Mouse (Mus musculus): ENCODE results near the gene Tbc1d14. TPM values are rescaled to one million over a fixed set of nuclear protein-coding genes. Genes with fewer than 3 reads are reported as not detected.

The Tbc1d14 gene
- polyA plus RNA-seq, 1 experiment from 2014 or later: 38.2 TPM

- peak overlapping the region; percentile 61 for H3K27ac ChIP-seq
- WGBS: 69% methylated on average over 8 of the region's 8 CpGs
These were observed 18.8 kb downstream of the Tbc1d14 start for GRCm38 (mm10) chr5:36574147-36574870.

DNA sequence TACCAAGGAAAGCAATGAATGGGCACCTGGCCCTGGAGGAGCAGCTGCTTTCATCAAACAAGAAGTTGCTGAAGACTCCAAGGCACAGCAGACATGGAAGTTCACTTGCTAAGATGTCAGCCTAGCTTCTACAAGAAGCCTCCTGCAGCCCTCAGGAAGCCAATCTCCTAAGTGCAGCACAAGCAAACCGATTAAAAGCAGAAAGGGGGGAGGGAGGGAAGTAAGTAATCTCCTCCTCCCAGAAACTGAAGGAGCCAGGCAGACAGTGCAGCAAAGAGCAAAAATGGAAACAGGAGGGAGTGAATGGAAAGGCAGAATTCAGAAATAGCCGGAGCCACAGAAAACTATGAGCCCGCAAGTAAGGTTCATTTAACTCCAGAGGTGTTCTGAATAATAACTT is 19.7 kb downstream of the Tbc1d14 start:
- no peak overlapping the region for H3K27ac ChIP-seq
- no peaks in the 10 kb centered on the region for H3K27me3 ChIP-seq (ENCODE audit: low read depth, poor library complexity, severe bottlenecking)
- H3K36me3 ChIP-seq: peaks cover 13% of the 10 kb centered on the region
- H3K9me3 ChIP-seq (replicated peaks): no peaks in the 10 kb centered on the region
- no peak overlapping the region for H3K4me3 ChIP-seq
- DNase-seq (ENCODE audit: low spot score): no peak
- 67% methylated on average over 3 of the region's 3 CpGs for WGBS
- peaks cover 25% of the 10 kb centered on the region for H3K4me1 ChIP-seq

More at GRCm38 (mm10) chr5:36574147-36574870, 18.8 kb downstream of the Tbc1d14 start:
- H3K36me3 ChIP-seq: peaks cover 13% of the 10 kb centered on the region
- peaks cover 25% of the 10 kb centered on the region for H3K4me1 ChIP-seq
- no peak for DNase-seq (ENCODE audit: low spot score)
- H3K4me3 ChIP-seq: no peak overlapping the region
- H3K9me3 ChIP-seq (replicated peaks): no peaks in the 10 kb centered on the region
- H3K27me3 ChIP-seq (ENCODE audit: low read depth, poor library complexity, severe bottlenecking): no peaks in the 10 kb centered on the region

DNA sequence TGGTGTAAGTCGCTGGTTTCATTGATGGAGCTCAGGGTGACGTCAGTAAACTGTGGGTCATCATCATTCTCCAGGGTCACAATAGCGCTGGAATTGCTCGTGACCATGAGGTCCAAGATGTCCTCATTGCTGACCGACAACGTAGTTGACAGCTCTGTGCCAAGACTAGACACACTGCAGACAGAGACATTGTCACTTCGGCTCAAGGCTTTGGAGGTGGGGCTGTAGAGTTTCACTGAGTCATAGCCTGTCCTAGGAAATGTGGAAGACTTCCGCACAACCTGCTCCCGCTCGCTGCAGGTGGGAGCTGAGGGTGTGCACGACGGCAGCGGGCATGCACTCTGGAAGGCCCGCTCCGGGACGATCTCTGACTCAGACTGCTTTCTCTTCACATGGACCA is 21.7 kb downstream of the Tbc1d14 start:
- Histone ChIP-seq H3K4me3 (no peak overlapping the region), H3K4me1 (peaks cover 39% of the 10 kb centered on the region), H3K27me3 (ENCODE audit: low read depth, poor library complexity, severe bottlenecking) (no peaks in the 10 kb centered on the region), H3K27ac (no peak overlapping the region), H3K9me3 (replicated peaks) (no peaks in the 10 kb centered on the region), H3K36me3 (peaks cover 13% of the 10 kb centered on the region)
- 94% methylated on average over 16 of the region's 16 CpGs for WGBS
- DNase-seq (ENCODE audit: low spot score): no peak

DNA sequence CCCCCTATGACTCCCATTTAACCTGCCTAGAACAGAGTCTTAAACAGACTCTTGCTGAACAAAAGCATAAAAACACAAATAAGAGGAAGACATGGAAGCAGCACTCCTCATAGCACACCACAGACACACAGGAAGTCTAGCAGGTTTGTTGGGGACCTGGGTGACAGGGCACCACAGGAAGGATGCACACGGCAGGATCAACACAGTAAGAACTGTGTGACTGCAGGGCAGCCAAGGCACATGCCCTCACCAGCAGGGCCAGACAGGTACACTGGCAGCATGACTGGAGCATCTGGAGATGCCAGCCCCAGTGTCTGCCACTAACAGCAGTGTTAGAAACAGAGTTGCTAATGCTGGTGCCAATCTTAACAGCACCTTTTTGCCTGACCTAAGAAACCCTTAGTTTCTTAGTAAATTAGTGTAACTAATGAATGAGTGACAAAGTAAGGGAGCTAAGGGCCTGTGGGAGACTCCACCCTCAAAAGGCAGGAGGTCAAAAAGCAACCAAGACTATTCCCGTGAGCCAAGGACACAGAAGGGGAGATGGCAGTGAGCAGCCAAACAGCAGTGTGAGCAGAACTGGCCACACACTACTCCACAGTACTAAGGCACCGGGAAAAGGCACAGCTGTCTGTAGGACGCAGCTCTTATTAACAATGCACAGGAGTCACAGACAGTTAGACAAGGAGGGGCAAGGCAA is 22.4 kb downstream of the Tbc1d14 start:
- 91% methylated on average over 4 of the region's 4 CpGs for WGBS

DNA sequence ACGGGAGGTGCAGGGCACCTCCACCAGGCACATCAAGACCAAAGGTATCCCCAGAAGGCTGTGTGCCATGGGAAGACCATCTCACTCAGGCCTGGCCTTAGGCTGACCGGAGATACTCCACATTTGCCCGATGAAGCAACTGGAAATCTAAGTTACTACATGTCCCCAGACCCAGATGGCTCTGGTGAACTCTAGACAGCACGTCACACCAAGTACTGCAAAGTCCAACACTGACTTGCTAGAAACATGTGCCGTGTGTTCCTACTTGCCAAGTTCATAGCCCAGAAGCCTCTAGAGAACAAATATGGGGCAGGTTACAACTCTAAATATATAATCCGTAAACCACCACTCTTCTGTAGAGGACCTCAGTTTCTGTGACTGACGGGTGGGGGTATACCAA is 23.0 kb downstream of the Tbc1d14 start:
- Histone ChIP-seq H3K4me3 (no peak overlapping the region), H3K27me3 (ENCODE audit: low read depth, poor library complexity, severe bottlenecking) (no peaks in the 10 kb centered on the region), H3K9me3 (replicated peaks) (no peaks in the 10 kb centered on the region), H3K27ac (no peak overlapping the region), H3K36me3 (peaks cover 13% of the 10 kb centered on the region), H3K4me1 (peaks cover 35% of the 10 kb centered on the region)
- DNase-seq (ENCODE audit: low spot score): no peak
- 93% methylated on average over 7 of the region's 7 CpGs for WGBS

More for the DNA sequence above, 22.4 kb downstream of the Tbc1d14 start:
- Histone ChIP-seq H3K27ac (no peak overlapping the region), H3K4me1 (peaks cover 39% of the 10 kb centered on the region), H3K27me3 (ENCODE audit: low read depth, poor library complexity, severe bottlenecking) (no peaks in the 10 kb centered on the region), H3K36me3 (peaks cover 13% of the 10 kb centered on the region), H3K4me3 (no peak overlapping the region), H3K9me3 (replicated peaks) (no peaks in the 10 kb centered on the region)
- DNase-seq (ENCODE audit: low spot score): no peak

DNA sequence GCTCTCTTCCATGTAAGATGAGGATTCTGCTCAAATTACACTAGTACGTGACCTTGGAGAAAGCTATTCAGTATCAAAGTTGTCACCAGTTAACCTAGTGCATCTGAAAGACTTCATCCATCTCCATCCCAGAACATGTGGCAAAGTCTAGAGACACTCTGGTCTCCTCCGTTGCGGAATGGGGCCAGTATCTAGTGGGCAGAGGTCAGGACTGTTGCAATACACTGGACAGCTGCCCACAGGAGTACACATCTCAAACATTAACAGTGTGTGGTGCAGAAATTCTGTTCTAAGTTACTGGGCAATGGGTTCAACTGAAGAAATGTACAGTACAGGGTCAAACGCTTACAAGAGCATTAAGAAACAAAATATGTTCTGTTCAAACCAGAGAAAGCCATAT is 25.0 kb downstream of the Tbc1d14 start:
- Histone ChIP-seq H3K36me3 (peaks cover 13% of the 10 kb centered on the region), H3K9me3 (replicated peaks) (no peaks in the 10 kb centered on the region), H3K4me3 (no peak overlapping the region), H3K4me1 (peaks cover 16% of the 10 kb centered on the region; the same call in 1 of the 2 replicates), H3K27me3 (ENCODE audit: low read depth, poor library complexity, severe bottlenecking) (no peaks in the 10 kb centered on the region), H3K27ac (no peak overlapping the region)
- 80% methylated on average over 4 of the region's 4 CpGs for WGBS
- no peak for DNase-seq (ENCODE audit: low spot score)

DNA sequence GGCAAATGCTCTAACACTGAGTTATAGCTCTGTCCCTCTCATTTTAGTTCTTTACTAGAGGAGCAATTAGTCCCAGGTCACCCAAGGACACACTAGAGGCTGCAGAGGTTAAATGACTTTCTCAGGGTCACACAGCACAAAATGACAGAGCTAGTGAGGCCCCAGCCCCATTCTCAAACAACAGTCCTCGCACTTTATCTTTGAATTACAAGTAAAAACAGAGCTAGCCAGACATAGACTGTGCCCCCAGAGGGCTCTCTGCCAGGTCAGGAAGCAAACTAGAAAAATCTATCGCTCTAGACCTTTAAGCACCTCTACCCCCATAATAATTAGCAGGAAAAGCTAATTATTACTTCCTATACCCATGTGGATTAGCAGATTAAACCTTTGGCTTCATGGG is 25.4 kb downstream of the Tbc1d14 start:
- no peaks in the 10 kb centered on the region for H3K9me3 ChIP-seq (replicated peaks)
- 0 out of 2 replicates have a peak, but pooled peaks cover 14% of the 10 kb centered on the region for H3K4me1 ChIP-seq
- no peak overlapping the region for H3K4me3 ChIP-seq
- WGBS: 72% methylated on average over 2 of the region's 2 CpGs
- H3K27ac ChIP-seq: no peak overlapping the region
- no peaks in the 10 kb centered on the region for H3K27me3 ChIP-seq (ENCODE audit: low read depth, poor library complexity, severe bottlenecking)
- DNase-seq (ENCODE audit: low spot score): no peak
- H3K36me3 ChIP-seq: peaks cover 13% of the 10 kb centered on the region

GRCm38 (mm10) chr5:36564530-36564929 is 28.5 kb downstream of the Tbc1d14 start:
- no peak overlapping the region for H3K4me3 ChIP-seq
- 0 out of 2 replicates have a peak, but pooled peaks cover 14% of the 10 kb centered on the region for H3K4me1 ChIP-seq
- H3K27ac ChIP-seq: no peak overlapping the region
- H3K9me3 ChIP-seq (replicated peaks): no peaks in the 10 kb centered on the region
- 87% methylated on average over 9 of the region's 9 CpGs for WGBS
- DNase-seq (ENCODE audit: low spot score): no peak
- no peaks in the 10 kb centered on the region for H3K27me3 ChIP-seq (ENCODE audit: low read depth, poor library complexity, severe bottlenecking)
- H3K36me3 ChIP-seq: no peaks in the 10 kb centered on the region

- no peak overlapping the region for H3K27ac ChIP-seq
- 91% methylated on average over 6 of the region's 6 CpGs for WGBS
These were observed 29.3 kb downstream of the Tbc1d14 start for GRCm38 (mm10) chr5:36563741-36564140.

DNA sequence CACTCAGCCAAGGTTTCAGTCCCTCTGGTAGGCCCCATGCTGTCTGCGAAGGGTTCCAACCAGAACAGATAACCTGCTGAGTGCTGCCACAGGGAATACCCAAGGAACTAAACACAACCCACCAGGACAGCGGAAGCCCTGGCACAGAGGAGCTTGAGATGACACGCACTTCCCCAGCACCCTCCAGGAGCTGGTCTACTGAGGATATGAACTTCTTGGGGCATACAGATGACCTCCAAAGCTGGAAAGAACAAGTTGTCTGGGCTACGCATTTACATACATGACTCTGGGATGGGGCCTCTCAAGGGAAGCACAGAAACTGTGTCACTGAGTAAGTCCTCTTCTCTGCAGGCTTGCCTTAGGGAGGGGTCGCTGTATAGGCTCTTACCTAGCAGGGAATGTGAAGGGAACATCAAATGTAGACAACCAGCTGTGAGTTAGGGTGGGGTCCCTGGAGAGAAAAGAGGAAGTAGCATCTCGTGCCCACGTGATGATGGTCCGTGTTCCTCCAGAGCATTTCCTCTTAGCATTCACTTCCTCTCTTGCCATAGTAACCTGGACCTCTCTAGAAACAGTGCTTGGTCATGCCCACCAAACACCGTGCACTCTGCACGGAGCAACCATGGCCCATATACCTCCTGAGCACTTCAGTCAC is 30.2 kb downstream of the Tbc1d14 start:
- Histone ChIP-seq H3K27me3 (ENCODE audit: low read depth, poor library complexity, severe bottlenecking) (no peaks in the 10 kb centered on the region), H3K4me1 (0 out of 2 replicates have a peak, but pooled peaks cover 11% of the 10 kb centered on the region), H3K27ac (no peak overlapping the region), H3K36me3 (no peaks in the 10 kb centered on the region), H3K4me3 (no peak overlapping the region), H3K9me3 (replicated peaks) (no peaks in the 10 kb centered on the region)
- no peak for DNase-seq (ENCODE audit: low spot score)
- 94% methylated on average over 10 of the region's 10 CpGs for WGBS

More at GRCm38 (mm10) chr5:36563741-36564140, 29.3 kb downstream of the Tbc1d14 start:
- Histone ChIP-seq H3K27me3 (ENCODE audit: low read depth, poor library complexity, severe bottlenecking) (no peaks in the 10 kb centered on the region), H3K4me3 (no peak overlapping the region), H3K9me3 (replicated peaks) (no peaks in the 10 kb centered on the region), H3K36me3 (no peaks in the 10 kb centered on the region), H3K4me1 (0 out of 2 replicates have a peak, but pooled peaks cover 14% of the 10 kb centered on the region)
- no peak for DNase-seq (ENCODE audit: low spot score)

DNA sequence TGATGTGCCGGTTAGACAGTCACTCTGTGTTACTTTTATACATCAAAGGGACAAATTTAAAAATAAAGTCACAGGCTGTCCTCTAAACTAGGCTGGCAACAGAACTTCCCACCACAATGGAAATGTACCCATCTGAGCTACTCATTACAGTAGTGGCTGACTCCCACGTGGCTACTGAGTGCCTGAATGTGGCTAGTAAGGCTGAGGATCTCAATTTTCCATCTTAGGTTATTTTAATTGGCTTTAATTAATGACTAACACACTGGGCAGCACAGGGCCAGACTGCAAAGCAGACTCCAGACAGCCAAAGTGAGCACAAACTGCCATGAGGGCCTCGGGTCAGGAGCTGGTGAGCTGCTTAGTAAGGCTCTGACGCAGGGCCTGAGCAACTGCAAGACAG is 31.6 kb downstream of the Tbc1d14 start:
- H3K9me3 ChIP-seq (replicated peaks): no peaks in the 10 kb centered on the region
- no peak overlapping the region for H3K4me3 ChIP-seq
- no peaks in the 10 kb centered on the region for H3K4me1 ChIP-seq
- no peaks in the 10 kb centered on the region for H3K27me3 ChIP-seq (ENCODE audit: low read depth, poor library complexity, severe bottlenecking)
- no peak for DNase-seq (ENCODE audit: low spot score)
- WGBS: 84% methylated on average over 4 of the region's 4 CpGs
- no peaks in the 10 kb centered on the region for H3K36me3 ChIP-seq
- H3K27ac ChIP-seq: no peak overlapping the region

GRCm38 (mm10) chr5:36560490-36560889 is 32.6 kb downstream of the Tbc1d14 start:
- Histone ChIP-seq H3K36me3 (no peaks in the 10 kb centered on the region), H3K4me1 (no peaks in the 10 kb centered on the region), H3K27me3 (ENCODE audit: low read depth, poor library complexity, severe bottlenecking) (no peaks in the 10 kb centered on the region), H3K9me3 (replicated peaks) (no peaks in the 10 kb centered on the region), H3K27ac (no peak overlapping the region), H3K4me3 (no peak overlapping the region)
- WGBS: 94% methylated on average over 4 of the region's 4 CpGs
- no peak for DNase-seq (ENCODE audit: low spot score)
